Mouse (Mus musculus): ENCODE results near the gene Taf1c. TPM values are rescaled to one million over a fixed set of nuclear protein-coding genes. Genes with fewer than 3 reads are reported as not detected.

The Taf1c gene
- 7.1 and 9.9 TPM in 2 replicates for total RNA-seq (2017)

GRCm38 (mm10) chr8:119604996-119605395 is at the start of gene Taf1c:
TSS of gene Taf1c (minus strand) at chr8:119605222.
- ATAC-seq (ENCODE audit: extremely low read depth, insufficient number of reproducible peaks, low FRiP score, poor library complexity, severe bottlenecking) = peak; percentile 95

- ATAC-seq (ENCODE audit: extremely low read depth, insufficient number of reproducible peaks, low FRiP score, poor library complexity, severe bottlenecking) = no peak
These were observed 46.3 kb upstream of the Taf1c start for GRCm38 (mm10) chr8:119651324-119651723.

GRCm38 (mm10) chr8:119646846-119647245 is 41.8 kb upstream of the Taf1c start:
- no peak for ATAC-seq (ENCODE audit: extremely low read depth, insufficient number of reproducible peaks, low FRiP score, poor library complexity, severe bottlenecking)

GRCm38 (mm10) chr8:119646197-119646596 is 41.2 kb upstream of the Taf1c start:
- ATAC-seq (ENCODE audit: extremely low read depth, insufficient number of reproducible peaks, low FRiP score, poor library complexity, severe bottlenecking) = no peak

- no peak for ATAC-seq (ENCODE audit: extremely low read depth, insufficient number of reproducible peaks, low FRiP score, poor library complexity, severe bottlenecking)
These were observed 40.1 kb upstream of the Taf1c start for GRCm38 (mm10) chr8:119644981-119645597.

GRCm38 (mm10) chr8:119644429-119644960 is 39.5 kb upstream of the Taf1c start:
- ATAC-seq (ENCODE audit: extremely low read depth, insufficient number of reproducible peaks, low FRiP score, poor library complexity, severe bottlenecking) = no peak

- no peak for ATAC-seq (ENCODE audit: extremely low read depth, insufficient number of reproducible peaks, low FRiP score, poor library complexity, severe bottlenecking)
These were observed 37.9 kb upstream of the Taf1c start for GRCm38 (mm10) chr8:119642960-119643359.

GRCm38 (mm10) chr8:119641058-119641457 is 36.0 kb upstream of the Taf1c start:
- no peak for ATAC-seq (ENCODE audit: extremely low read depth, insufficient number of reproducible peaks, low FRiP score, poor library complexity, severe bottlenecking)

GRCm38 (mm10) chr8:119639798-119640197 is 34.8 kb upstream of the Taf1c start:
- ATAC-seq (ENCODE audit: extremely low read depth, insufficient number of reproducible peaks, low FRiP score, poor library complexity, severe bottlenecking) = no peak

- ATAC-seq (ENCODE audit: extremely low read depth, insufficient number of reproducible peaks, low FRiP score, poor library complexity, severe bottlenecking) = no peak
These were observed 33.2 kb upstream of the Taf1c start for GRCm38 (mm10) chr8:119638261-119638660.

GRCm38 (mm10) chr8:119637381-119637780 is 32.4 kb upstream of the Taf1c start:
- ATAC-seq (ENCODE audit: extremely low read depth, insufficient number of reproducible peaks, low FRiP score, poor library complexity, severe bottlenecking) = no peak

- ATAC-seq (ENCODE audit: extremely low read depth, insufficient number of reproducible peaks, low FRiP score, poor library complexity, severe bottlenecking) = no peak
These were observed 31.7 kb upstream of the Taf1c start for GRCm38 (mm10) chr8:119636766-119637165.

- no peak for ATAC-seq (ENCODE audit: extremely low read depth, insufficient number of reproducible peaks, low FRiP score, poor library complexity, severe bottlenecking)
These were observed 30.9 kb upstream of the Taf1c start for GRCm38 (mm10) chr8:119635958-119636357.

GRCm38 (mm10) chr8:119635378-119635777 is 30.4 kb upstream of the Taf1c start, which contains the start of gene Kcng4:
TSS of gene Kcng4 (minus strand) at chr8:119635680.
- no peak for ATAC-seq (ENCODE audit: extremely low read depth, insufficient number of reproducible peaks, low FRiP score, poor library complexity, severe bottlenecking)

GRCm38 (mm10) chr8:119634616-119635336 is 29.8 kb upstream of the Taf1c start:
- ATAC-seq (ENCODE audit: extremely low read depth, insufficient number of reproducible peaks, low FRiP score, poor library complexity, severe bottlenecking) = no peak

- no peak for ATAC-seq (ENCODE audit: extremely low read depth, insufficient number of reproducible peaks, low FRiP score, poor library complexity, severe bottlenecking)
These were observed 27.9 kb upstream of the Taf1c start for GRCm38 (mm10) chr8:119632909-119633308.

GRCm38 (mm10) chr8:119632246-119632645 is 27.2 kb upstream of the Taf1c start:
- no peak for ATAC-seq (ENCODE audit: extremely low read depth, insufficient number of reproducible peaks, low FRiP score, poor library complexity, severe bottlenecking)

- no peak for ATAC-seq (ENCODE audit: extremely low read depth, insufficient number of reproducible peaks, low FRiP score, poor library complexity, severe bottlenecking)
These were observed 25.8 kb upstream of the Taf1c start for GRCm38 (mm10) chr8:119630841-119631240.

- ATAC-seq (ENCODE audit: extremely low read depth, insufficient number of reproducible peaks, low FRiP score, poor library complexity, severe bottlenecking) = no peak
These were observed 22.8 kb upstream of the Taf1c start for GRCm38 (mm10) chr8:119627613-119628359.

GRCm38 (mm10) chr8:119627199-119627598 is 22.2 kb upstream of the Taf1c start:
- ATAC-seq (ENCODE audit: extremely low read depth, insufficient number of reproducible peaks, low FRiP score, poor library complexity, severe bottlenecking) = no peak

Data from neutrophil, adult 5-6 weeks (primary cell).